Mouse (Mus musculus) urinary bladder, postnatal 25 days (tissue): ENCODE results near the gene Psd.

Source experiments
- DNase-seq: peaks from one replicate; pipeline ENCODE4 v3.0.0; 2022; ENCODE audit warnings: low spot score

The Psd gene

GRCm38 (mm10) chr19:46338942-46339286 is 12.0 kb upstream of the Psd start:
- DNase-seq, result no peak

GRCm38 (mm10) chr19:46338331-46338936 is 11.5 kb upstream of the Psd start, which contains the start of gene Cuedc2:
Gene Cuedc2 (minus strand): TSS chr19:46338702.
- DNase-seq, result peak; percentile 95

- no peak for DNase-seq
Observed at GRCm38 (mm10) chr19:46337719-46338330, 10.9 kb upstream of the Psd start.

- DNase-seq, result no peak
Observed at GRCm38 (mm10) chr19:46333906-46334305, 7.0 kb upstream of the Psd start.

- no peak for DNase-seq
Observed at GRCm38 (mm10) chr19:46332721-46333339, 5.9 kb upstream of the Psd start.

- DNase-seq, result no peak
Observed at GRCm38 (mm10) chr19:46331936-46332335, 5.0 kb upstream of the Psd start.

- no peak for DNase-seq
Observed at GRCm38 (mm10) chr19:46331326-46331725, 4.4 kb upstream of the Psd start.

GRCm38 (mm10) chr19:46330696-46331095 is 3.7 kb upstream of the Psd start:
- no peak for DNase-seq

GRCm38 (mm10) chr19:46329951-46330350 is 3.0 kb upstream of the Psd start:
- DNase-seq, result peak; percentile 78

- no peak for DNase-seq
Observed at GRCm38 (mm10) chr19:46329031-46329641, 2.2 kb upstream of the Psd start.

- DNase-seq, result peak; percentile 88
Observed at GRCm38 (mm10) chr19:46328081-46329030, 1.4 kb upstream of the Psd start, which contains the start of gene Fbxl15. Gene Fbxl15 (plus strand): TSS chr19:46328184.

GRCm38 (mm10) chr19:46327531-46328064 is 642 bp upstream of the Psd start:
- DNase-seq, result no peak

GRCm38 (mm10) chr19:46326019-46326755 is 769 bp downstream of the Psd start:
- no peak for DNase-seq

GRCm38 (mm10) chr19:46324918-46325317 is 2.0 kb downstream of the Psd start:
- no peak for DNase-seq

- DNase-seq, result no peak
Observed at GRCm38 (mm10) chr19:46324366-46324765, 2.6 kb downstream of the Psd start.

- no peak for DNase-seq
Observed at GRCm38 (mm10) chr19:46323716-46324115, 3.2 kb downstream of the Psd start.

- DNase-seq, result no peak
Observed at GRCm38 (mm10) chr19:46322996-46323572, 3.9 kb downstream of the Psd start.

- DNase-seq, result no peak
Observed at GRCm38 (mm10) chr19:46322144-46322995, 4.6 kb downstream of the Psd start.

- DNase-seq, result no peak
Observed at GRCm38 (mm10) chr19:46321101-46321943, 5.6 kb downstream of the Psd start.
